Mouse (Mus musculus): ENCODE results near the gene Hnf1a. TPM values are rescaled to one million over a fixed set of nuclear protein-coding genes. Genes with fewer than 3 reads are reported as not detected.
"Not testable (repeated sequence)": the region's sequence is repeated elsewhere in the genome, so short reads cannot be mapped to it uniquely, and the experiment has no call there.

Gene Hnf1a
- polyA plus RNA-seq, 1 experiment from 2014 or later: not detected

GRCm38 (mm10) chr5:114931626-114932025, 39.3 kb downstream of the Hnf1a start:
- no peak overlapping the region for H3K4me3 ChIP-seq (ENCODE audit: low read depth, low read length)
- H3K9ac ChIP-seq (ENCODE audit: low read length): no peak overlapping the region
- no peak for DNase-seq (ENCODE audit: low spot score)
- WGBS: 60% methylated on average over 5 of the region's 5 CpGs
- no peaks in the 10 kb centered on the region for H3K36me3 ChIP-seq (ENCODE audit: control insufficient read depth, insufficient read depth, low read length)
- no peak overlapping the region for H3K4me2 ChIP-seq (ENCODE audit: low read depth, severe bottlenecking)
- no peak overlapping the region for H3K27ac ChIP-seq (replicated peaks; ENCODE audit: low read depth, low read length)
- no peaks in the 10 kb centered on the region for H3K27me3 ChIP-seq (ENCODE audit: control insufficient read depth, insufficient read depth, low read length)
- H3K4me1 ChIP-seq (ENCODE audit: control insufficient read depth, insufficient read depth, low read length): no peaks in the 10 kb centered on the region
- H3K9me3 ChIP-seq (ENCODE audit: control insufficient read depth, low read length): no peaks in the 10 kb centered on the region
- ATAC-seq (ENCODE audit: insufficient number of reproducible peaks, low FRiP score, low TSS enrichment, low read depth): no peak

GRCm38 (mm10) chr5:114926753-114927152, 44.1 kb downstream of the Hnf1a start:
- no peak overlapping the region for H3K9ac ChIP-seq (ENCODE audit: low read length)
- ATAC-seq (ENCODE audit: insufficient number of reproducible peaks, low FRiP score, low TSS enrichment, low read depth): no peak

GRCm38 (mm10) chr5:114926153-114926684, 44.7 kb downstream of the Hnf1a start:
- DNase-seq (ENCODE audit: low spot score): no peak

More at GRCm38 (mm10) chr5:114926753-114927152, 44.1 kb downstream of the Hnf1a start:
- no peaks in the 10 kb centered on the region for H3K36me3 ChIP-seq (ENCODE audit: control insufficient read depth, insufficient read depth, low read length)
- no peak overlapping the region for H3K4me2 ChIP-seq (ENCODE audit: low read depth, severe bottlenecking)
- no peaks in the 10 kb centered on the region for H3K27me3 ChIP-seq (ENCODE audit: control insufficient read depth, insufficient read depth, low read length)
- H3K27ac ChIP-seq (replicated peaks; ENCODE audit: low read depth, low read length): no peak overlapping the region
- WGBS: 94% methylated on average over 9 of the region's 9 CpGs
- no peak overlapping the region for H3K4me3 ChIP-seq (ENCODE audit: low read depth, low read length)
- no peaks in the 10 kb centered on the region for H3K9me3 ChIP-seq (ENCODE audit: control insufficient read depth, low read length)
- no peaks in the 10 kb centered on the region for H3K4me1 ChIP-seq (ENCODE audit: control insufficient read depth, insufficient read depth, low read length)
- DNase-seq (ENCODE audit: low spot score): no peak

GRCm38 (mm10) chr5:114922998-114923473, 47.9 kb downstream of the Hnf1a start, which contains the start of gene Oasl1:
Gene Oasl1 (plus strand): TSS chr5:114923240.
- Histone ChIP-seq H3K9ac (ENCODE audit: low read length) (peak within 1 kb of the TSS; percentile 0; the same call in 1 of the 2 replicates), H3K4me1 (ENCODE audit: control insufficient read depth, insufficient read depth, low read length) (no peaks in the 10 kb centered on the region), H3K36me3 (ENCODE audit: control insufficient read depth, insufficient read depth, low read length) (no peaks in the 10 kb centered on the region), H3K4me2 (ENCODE audit: low read depth, severe bottlenecking) (no peak within 1 kb of the TSS; the same call in 1 of the 2 replicates), H3K27me3 (ENCODE audit: control insufficient read depth, insufficient read depth, low read length) (no peaks in the 10 kb centered on the region), H3K27ac (replicated peaks; ENCODE audit: low read depth, low read length) (no peak within 1 kb of the TSS), H3K9me3 (ENCODE audit: control insufficient read depth, low read length) (no peaks in the 10 kb centered on the region), H3K4me3 (ENCODE audit: low read depth, low read length) (no peak within 1 kb of the TSS)
- 49% methylated on average over 15 of the region's 15 CpGs for WGBS
- ATAC-seq (ENCODE audit: insufficient number of reproducible peaks, low FRiP score, low TSS enrichment, low read depth) (no peak), DNase-seq (ENCODE audit: low spot score) (peak; percentile 27)

More at GRCm38 (mm10) chr5:114926153-114926684, 44.7 kb downstream of the Hnf1a start:
- H3K36me3 ChIP-seq (ENCODE audit: control insufficient read depth, insufficient read depth, low read length): no peaks in the 10 kb centered on the region
- no peaks in the 10 kb centered on the region for H3K4me1 ChIP-seq (ENCODE audit: control insufficient read depth, insufficient read depth, low read length)
- H3K4me3 ChIP-seq (ENCODE audit: low read depth, low read length): no peak overlapping the region
- ATAC-seq (ENCODE audit: insufficient number of reproducible peaks, low FRiP score, low TSS enrichment, low read depth): no peak
- H3K4me2 ChIP-seq (ENCODE audit: low read depth, severe bottlenecking): no peak overlapping the region
- no peaks in the 10 kb centered on the region for H3K9me3 ChIP-seq (ENCODE audit: control insufficient read depth, low read length)
- no peaks in the 10 kb centered on the region for H3K27me3 ChIP-seq (ENCODE audit: control insufficient read depth, insufficient read depth, low read length)
- WGBS: 66% methylated on average over 1 of the region's 1 CpGs
- H3K27ac ChIP-seq (replicated peaks; ENCODE audit: low read depth, low read length): no peak overlapping the region
- H3K9ac ChIP-seq (ENCODE audit: low read length): no peak overlapping the region

GRCm38 (mm10) chr5:114922366-114922731, 48.5 kb downstream of the Hnf1a start:
- no peak overlapping the region for H3K9ac ChIP-seq (ENCODE audit: low read length)
- H3K4me2 ChIP-seq (ENCODE audit: low read depth, severe bottlenecking): no peak overlapping the region
- no peaks in the 10 kb centered on the region for H3K9me3 ChIP-seq (ENCODE audit: control insufficient read depth, low read length)
- WGBS: 67% methylated on average over 10 of the region's 10 CpGs
- ATAC-seq (ENCODE audit: insufficient number of reproducible peaks, low FRiP score, low TSS enrichment, low read depth): no peak
- no peak overlapping the region for H3K4me3 ChIP-seq (ENCODE audit: low read depth, low read length)
- no peaks in the 10 kb centered on the region for H3K27me3 ChIP-seq (ENCODE audit: control insufficient read depth, insufficient read depth, low read length)
- no peaks in the 10 kb centered on the region for H3K4me1 ChIP-seq (ENCODE audit: control insufficient read depth, insufficient read depth, low read length)
- no peak overlapping the region for H3K27ac ChIP-seq (replicated peaks; ENCODE audit: low read depth, low read length)
- DNase-seq (ENCODE audit: low spot score): no peak
- no peaks in the 10 kb centered on the region for H3K36me3 ChIP-seq (ENCODE audit: control insufficient read depth, insufficient read depth, low read length)

GRCm38 (mm10) chr5:114921551-114922365, 49.1 kb downstream of the Hnf1a start:
- ATAC-seq (ENCODE audit: insufficient number of reproducible peaks, low FRiP score, low TSS enrichment, low read depth): no peak
- Histone ChIP-seq H3K27ac (replicated peaks; ENCODE audit: low read depth, low read length) (no peak overlapping the region), H3K9me3 (ENCODE audit: control insufficient read depth, low read length) (no peaks in the 10 kb centered on the region), H3K36me3 (ENCODE audit: control insufficient read depth, insufficient read depth, low read length) (no peaks in the 10 kb centered on the region), H3K9ac (ENCODE audit: low read length) (no peak overlapping the region), H3K27me3 (ENCODE audit: control insufficient read depth, insufficient read depth, low read length) (no peaks in the 10 kb centered on the region), H3K4me2 (ENCODE audit: low read depth, severe bottlenecking) (no peak overlapping the region), H3K4me3 (ENCODE audit: low read depth, low read length) (no peak overlapping the region), H3K4me1 (ENCODE audit: control insufficient read depth, insufficient read depth, low read length) (no peaks in the 10 kb centered on the region)
- WGBS: 76% methylated on average over 19 of the region's 19 CpGs
- DNase-seq (ENCODE audit: low spot score): no peak

GRCm38 (mm10) chr5:114917357-114917756, 53.5 kb downstream of the Hnf1a start:
- H3K4me3 ChIP-seq (ENCODE audit: low read depth, low read length); H3K27me3 ChIP-seq (ENCODE audit: control insufficient read depth, insufficient read depth, low read length); H3K4me2 ChIP-seq (ENCODE audit: low read depth, severe bottlenecking); H3K27ac ChIP-seq (replicated peaks; ENCODE audit: low read depth, low read length); H3K9me3 ChIP-seq (ENCODE audit: control insufficient read depth, low read length); DNase-seq (ENCODE audit: low spot score); H3K4me1 ChIP-seq (ENCODE audit: control insufficient read depth, insufficient read depth, low read length); ATAC-seq (ENCODE audit: insufficient number of reproducible peaks, low FRiP score, low TSS enrichment, low read depth); H3K36me3 ChIP-seq (ENCODE audit: control insufficient read depth, insufficient read depth, low read length); H3K9ac ChIP-seq (ENCODE audit: low read length): not testable (repeated sequence)
- WGBS: 95% methylated on average over 5 of the region's 5 CpGs

GRCm38 (mm10) chr5:114916777-114917176, 54.1 kb downstream of the Hnf1a start:
- DNase-seq (ENCODE audit: low spot score): no peak
- H3K27me3 ChIP-seq (ENCODE audit: control insufficient read depth, insufficient read depth, low read length): no peaks in the 10 kb centered on the region
- H3K4me3 ChIP-seq (ENCODE audit: low read depth, low read length): no peak overlapping the region
- no peak overlapping the region for H3K9ac ChIP-seq (ENCODE audit: low read length)
- no peak overlapping the region for H3K27ac ChIP-seq (replicated peaks; ENCODE audit: low read depth, low read length)
- ATAC-seq (ENCODE audit: insufficient number of reproducible peaks, low FRiP score, low TSS enrichment, low read depth): no peak
- H3K4me2 ChIP-seq (ENCODE audit: low read depth, severe bottlenecking): no peak overlapping the region
- no peaks in the 10 kb centered on the region for H3K36me3 ChIP-seq (ENCODE audit: control insufficient read depth, insufficient read depth, low read length)
- WGBS: 72% methylated on average over 4 of the region's 4 CpGs
- no peaks in the 10 kb centered on the region for H3K9me3 ChIP-seq (ENCODE audit: control insufficient read depth, low read length)
- H3K4me1 ChIP-seq (ENCODE audit: control insufficient read depth, insufficient read depth, low read length): no peaks in the 10 kb centered on the region

All from limb, embryonic 11.5 days (tissue).